Mouse (Mus musculus): Measurements from ENCODE around the gene Rpa1. TPM values are rescaled to one million over a fixed set of nuclear protein-coding genes. Genes with fewer than 3 reads are reported as not detected.

Rpa1 gene
- polyA plus RNA-seq, 1 experiment from 2014 or later = 34.4 TPM

GRCm38 (mm10) chr11:75336676-75337075, 11.4 kb downstream of the Rpa1 start:
- 75% methylated on average over 8 of the region's 8 CpGs for WGBS
- H3K4me2 ChIP-seq (replicated peaks; ENCODE audit: low read depth) = no peak overlapping the region
- H3K27me3 ChIP-seq (replicated peaks; ENCODE audit: control insufficient read depth, insufficient read depth, low read length) = no peaks in the 10 kb centered on the region
- ATAC-seq = no peak
- no peaks in the 10 kb centered on the region for H3K9me3 ChIP-seq (ENCODE audit: control insufficient read depth)
- H3K4me1 ChIP-seq (replicated peaks; ENCODE audit: control insufficient read depth, insufficient read depth, low read length) = no peaks in the 10 kb centered on the region
- no peak overlapping the region for H3K27ac ChIP-seq (ENCODE audit: low read depth, low read length)
- peaks cover 40% of the 10 kb centered on the region for H3K36me3 ChIP-seq (ENCODE audit: control insufficient read depth, insufficient read depth)
- no peak overlapping the region for H3K4me3 ChIP-seq (ENCODE audit: low read depth, low read length)
- no peak for TF ChIP-seq CTCF (IDR thresholded peaks at IDR 0.05; ENCODE audit: low read depth)
- no peak overlapping the region for H3K9ac ChIP-seq (ENCODE audit: low read depth, low read length)

GRCm38 (mm10) chr11:75325969-75326311, 22.2 kb downstream of the Rpa1 start:
- H3K9me3 ChIP-seq (ENCODE audit: control insufficient read depth) = no peaks in the 10 kb centered on the region
- ATAC-seq = no peak
- H3K4me2 ChIP-seq (replicated peaks; ENCODE audit: low read depth) = no peak overlapping the region
- no peak for TF ChIP-seq CTCF (IDR thresholded peaks at IDR 0.05; ENCODE audit: low read depth)
- no peak overlapping the region for H3K9ac ChIP-seq (ENCODE audit: low read depth, low read length)
- H3K4me1 ChIP-seq (replicated peaks; ENCODE audit: control insufficient read depth, insufficient read depth, low read length) = no peaks in the 10 kb centered on the region
- H3K27ac ChIP-seq (ENCODE audit: low read depth, low read length) = no peak overlapping the region
- H3K27me3 ChIP-seq (replicated peaks; ENCODE audit: control insufficient read depth, insufficient read depth, low read length) = no peaks in the 10 kb centered on the region
- no peak overlapping the region for H3K4me3 ChIP-seq (ENCODE audit: low read depth, low read length)
- H3K36me3 ChIP-seq (ENCODE audit: control insufficient read depth, insufficient read depth) = peaks cover 3% of the 10 kb centered on the region; the same call in 1 of the 2 replicates
- 24% methylated on average over 7 of the region's 7 CpGs for WGBS

GRCm38 (mm10) chr11:75325116-75325968, 22.8 kb downstream of the Rpa1 start:
- Histone ChIP-seq H3K36me3 (ENCODE audit: control insufficient read depth, insufficient read depth) (peaks cover 3% of the 10 kb centered on the region; the same call in 1 of the 2 replicates), H3K9me3 (ENCODE audit: control insufficient read depth) (no peaks in the 10 kb centered on the region), H3K4me1 (replicated peaks; ENCODE audit: control insufficient read depth, insufficient read depth, low read length) (no peaks in the 10 kb centered on the region), H3K4me2 (replicated peaks; ENCODE audit: low read depth) (no peak overlapping the region), H3K9ac (ENCODE audit: low read depth, low read length) (no peak overlapping the region), H3K27ac (ENCODE audit: low read depth, low read length) (no peak overlapping the region), H3K4me3 (ENCODE audit: low read depth, low read length) (no peak overlapping the region), H3K27me3 (replicated peaks; ENCODE audit: control insufficient read depth, insufficient read depth, low read length) (no peaks in the 10 kb centered on the region)
- no peak for TF ChIP-seq CTCF (IDR thresholded peaks at IDR 0.05; ENCODE audit: low read depth)
- 39% methylated on average over 16 of the region's 16 CpGs for WGBS
- ATAC-seq = no peak

- ATAC-seq = no peak
- Histone ChIP-seq H3K9me3 (ENCODE audit: control insufficient read depth) (no peaks in the 10 kb centered on the region), H3K27ac (ENCODE audit: low read depth, low read length) (no peak overlapping the region), H3K4me3 (ENCODE audit: low read depth, low read length) (no peak overlapping the region), H3K9ac (ENCODE audit: low read depth, low read length) (no peak overlapping the region), H3K36me3 (ENCODE audit: control insufficient read depth, insufficient read depth) (peaks cover 3% of the 10 kb centered on the region; the same call in 1 of the 2 replicates), H3K27me3 (replicated peaks; ENCODE audit: control insufficient read depth, insufficient read depth, low read length) (no peaks in the 10 kb centered on the region), H3K4me2 (replicated peaks; ENCODE audit: low read depth) (no peak overlapping the region), H3K4me1 (replicated peaks; ENCODE audit: control insufficient read depth, insufficient read depth, low read length) (no peaks in the 10 kb centered on the region)
- 93% methylated on average over 2 of the region's 2 CpGs for WGBS
- no peak for TF ChIP-seq CTCF (IDR thresholded peaks at IDR 0.05; ENCODE audit: low read depth)
Measured at GRCm38 (mm10) chr11:75324433-75324832, 23.7 kb downstream of the Rpa1 start.

DNA sequence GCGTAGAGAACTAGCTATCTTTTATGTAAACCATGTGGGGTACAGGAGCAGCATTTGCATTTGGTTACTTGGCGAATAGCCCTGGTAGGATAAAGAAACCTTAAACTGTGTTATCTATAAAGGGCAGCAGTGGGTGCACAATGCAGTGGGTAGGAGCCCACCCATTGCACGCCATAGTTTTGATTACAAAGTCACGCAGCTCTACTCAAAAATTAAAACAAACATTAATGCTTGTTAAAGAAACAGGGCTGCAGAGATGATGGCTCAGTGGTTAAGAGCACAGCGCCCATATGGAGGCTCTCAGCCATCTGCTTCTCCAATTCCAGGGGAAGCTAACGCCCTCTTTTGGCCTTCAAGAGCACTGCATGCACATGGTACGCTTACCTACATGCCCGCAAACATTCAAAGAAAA, 24.8 kb downstream of the Rpa1 start:
- H3K27me3 ChIP-seq (replicated peaks; ENCODE audit: control insufficient read depth, insufficient read depth, low read length) = no peaks in the 10 kb centered on the region
- TF ChIP-seq CTCF (IDR thresholded peaks at IDR 0.05; ENCODE audit: low read depth) = peak; percentile 34; the same call in 1 of the 2 replicates
- H3K4me1 ChIP-seq (replicated peaks; ENCODE audit: control insufficient read depth, insufficient read depth, low read length) = no peaks in the 10 kb centered on the region
- ATAC-seq = no peak
- peaks cover 3% of the 10 kb centered on the region; the same call in 1 of the 2 replicates for H3K36me3 ChIP-seq (ENCODE audit: control insufficient read depth, insufficient read depth)
- H3K9ac ChIP-seq (ENCODE audit: low read depth, low read length) = no peak overlapping the region
- H3K27ac ChIP-seq (ENCODE audit: low read depth, low read length) = no peak overlapping the region
- H3K9me3 ChIP-seq (ENCODE audit: control insufficient read depth) = no peaks in the 10 kb centered on the region
- H3K4me2 ChIP-seq (replicated peaks; ENCODE audit: low read depth) = no peak overlapping the region
- H3K4me3 ChIP-seq (ENCODE audit: low read depth, low read length) = no peak overlapping the region
- WGBS = 73% methylated on average over 8 of the region's 8 CpGs

DNA sequence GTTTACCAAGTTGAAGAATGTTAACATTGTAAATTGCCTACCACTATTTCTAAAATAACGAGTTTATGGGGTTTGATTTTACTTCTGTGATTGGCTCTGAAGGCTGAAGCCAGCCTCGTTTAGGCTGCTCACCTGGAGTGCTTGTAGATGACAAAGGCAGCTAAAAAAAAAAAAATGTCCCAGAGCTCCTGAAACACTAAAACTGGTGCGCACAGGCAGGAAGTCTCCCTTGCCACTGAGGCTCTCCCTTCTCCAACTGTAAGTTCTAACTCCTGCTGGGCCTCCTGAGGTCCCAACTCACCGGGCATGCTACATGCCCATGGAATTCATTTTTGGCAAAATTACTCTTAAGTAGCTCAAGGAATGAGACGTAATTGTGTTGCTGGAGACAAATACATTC, 28.9 kb downstream of the Rpa1 start:
- no peaks in the 10 kb centered on the region for H3K27me3 ChIP-seq (replicated peaks; ENCODE audit: control insufficient read depth, insufficient read depth, low read length)
- WGBS = 44% methylated on average over 5 of the region's 5 CpGs

More for the DNA sequence above, 28.9 kb downstream of the Rpa1 start:
- no peak overlapping the region for H3K4me2 ChIP-seq (replicated peaks; ENCODE audit: low read depth)
- no peaks in the 10 kb centered on the region for H3K9me3 ChIP-seq (ENCODE audit: control insufficient read depth)
- no peak overlapping the region for H3K4me3 ChIP-seq (ENCODE audit: low read depth, low read length)
- peaks cover 20% of the 10 kb centered on the region for H3K36me3 ChIP-seq (ENCODE audit: control insufficient read depth, insufficient read depth)
- no peak for ATAC-seq
- H3K27ac ChIP-seq (ENCODE audit: low read depth, low read length) = no peak overlapping the region
- no peak overlapping the region for H3K9ac ChIP-seq (ENCODE audit: low read depth, low read length)
- TF ChIP-seq CTCF (IDR thresholded peaks at IDR 0.05; ENCODE audit: low read depth) = no peak
- no peaks in the 10 kb centered on the region for H3K4me1 ChIP-seq (replicated peaks; ENCODE audit: control insufficient read depth, insufficient read depth, low read length)

Measured in intestine, postnatal 0 days (tissue).